Mouse (Mus musculus) intestine, embryonic 16.5 days (tissue): Measurements from ENCODE around the gene Gm29797. TPM values are rescaled to one million over a fixed set of nuclear protein-coding genes. Genes with fewer than 3 reads are reported as not detected.

Experiments used
- ATAC-seq: fragments of 200-750 bp; cut with Nextera tagmentation; 2 replicates; pipeline ENCODE4 v1.8.0; 2017; ENCODE audit warnings: moderate TSS enrichment, moderate library complexity
- H3K27ac ChIP-seq: fragments of 300-500 bp; sonication (generic); 2 replicates; pipeline ENCODE4 v1.5.1; 2014; ENCODE audit warnings: mild to moderate bottlenecking, low read length
- H3K27me3 ChIP-seq: fragments of 300-500 bp; sonication (generic); replicated peaks from 2 replicates; pipeline ENCODE4 v1.6.1; 2014; ENCODE audit warnings: low read length, control low read depth, mixed read lengths; ENCODE audit not compliant: control insufficient read depth, insufficient read depth
- H3K36me3 ChIP-seq: fragments of 300-500 bp; sonication (generic); 2 replicates; pipeline ENCODE4 v1.6.1; 2014; ENCODE audit warnings: low read length, control low read depth; ENCODE audit not compliant: control insufficient read depth, insufficient read depth
- H3K4me1 ChIP-seq: fragments of 300-500 bp; sonication (generic); 2 replicates; pipeline ENCODE4 v1.6.1; 2014; ENCODE audit warnings: low read length, control low read depth, mixed read lengths; ENCODE audit not compliant: control insufficient read depth, insufficient read depth
- H3K4me2 ChIP-seq: fragments of 300-500 bp; sonication (generic); 2 replicates; pipeline ENCODE4 v1.6.1; 2014; ENCODE audit warnings: low read depth, low read length, control low read depth
- H3K4me3 ChIP-seq: fragments of 300-500 bp; sonication (generic); 2 replicates; pipeline ENCODE4 v1.5.1; 2014; ENCODE audit warnings: mild to moderate bottlenecking, low read length
- H3K9ac ChIP-seq: fragments of 300-500 bp; sonication (generic); 2 replicates; pipeline ENCODE4 v1.6.1; 2014; ENCODE audit warnings: low read depth, low read length
- H3K9me3 ChIP-seq: fragments of 300-500 bp; sonication (generic); 2 replicates; pipeline ENCODE4 v1.6.1; 2016; ENCODE audit warnings: low read length, control low read depth; ENCODE audit not compliant: control insufficient read depth
- WGBS: fragments of 180-500 bp; shearing (Covaris S2); extraction: QIAGEN DNeasy Blood & Tissue Kit; methylation state at CpG from one replicate; pipeline ENCODE4 v1.1.7; 2014; 5-methylcytosine and 5-hydroxymethylcytosine counted together
- polyA plus RNA-seq: library from polyadenylated mRNA; unstranded; fragments of >200 nt; fragmentation: Nextera tagmentation; extraction: Ambion mirVana; gene quantifications from 2 replicates; pipeline ENCODE4 v1.2.1, GENCODE M21; 2015

The Gm29797 gene
- polyA plus RNA-seq, 1 experiment from 2014 or later, result 3.0 TPM

GRCm38 (mm10) chr2:181689466-181690160 lies 32.8 kb downstream of the Gm29797 start:
- Histone ChIP-seq H3K27me3 (no peaks in the 10 kb centered on the region), H3K4me1 (peaks cover 13% of the 10 kb centered on the region), H3K9me3 (no peaks in the 10 kb centered on the region), H3K9ac (no peak overlapping the region), H3K4me3 (no peak overlapping the region), H3K36me3 (peaks cover 8% of the 10 kb centered on the region; the same call in 1 of the 2 replicates), H3K27ac (no peak overlapping the region), H3K4me2 (no peak overlapping the region)
- WGBS, result 88% methylated on average over 10 of the region's 10 CpGs
- ATAC-seq, result no peak

- ATAC-seq, result no peak
- Histone ChIP-seq H3K9me3 (no peaks in the 10 kb centered on the region), H3K9ac (no peak overlapping the region), H3K4me2 (no peak overlapping the region), H3K27me3 (no peaks in the 10 kb centered on the region), H3K4me3 (no peak overlapping the region), H3K36me3 (peaks cover 8% of the 10 kb centered on the region; the same call in 1 of the 2 replicates), H3K4me1 (peaks cover 13% of the 10 kb centered on the region), H3K27ac (no peak overlapping the region)
- 82% methylated on average over 6 of the region's 6 CpGs for WGBS
Observed at GRCm38 (mm10) chr2:181691083-181691482, 34.2 kb downstream of the Gm29797 start.

- peaks cover 8% of the 10 kb centered on the region; the same call in 1 of the 2 replicates for H3K36me3 ChIP-seq
- no peaks in the 10 kb centered on the region for H3K27me3 ChIP-seq
- peaks cover 13% of the 10 kb centered on the region for H3K4me1 ChIP-seq
- no peak for ATAC-seq
- 89% methylated on average over 4 of the region's 4 CpGs for WGBS
- H3K27ac ChIP-seq, result no peak overlapping the region
- H3K4me3 ChIP-seq, result no peak overlapping the region
- no peaks in the 10 kb centered on the region for H3K9me3 ChIP-seq
- no peak overlapping the region for H3K9ac ChIP-seq
- H3K4me2 ChIP-seq, result no peak overlapping the region
Observed at GRCm38 (mm10) chr2:181691571-181691970, 34.7 kb downstream of the Gm29797 start.

GRCm38 (mm10) chr2:181692304-181692703 lies 35.5 kb downstream of the Gm29797 start:
- H3K9ac ChIP-seq, result no peak overlapping the region
- 93% methylated on average over 3 of the region's 3 CpGs for WGBS
- peaks cover 7% of the 10 kb centered on the region; the same call in 1 of the 2 replicates for H3K36me3 ChIP-seq
- peak overlapping the region; percentile 74; the same call in 1 of the 2 replicates for H3K4me3 ChIP-seq
- H3K9me3 ChIP-seq, result no peaks in the 10 kb centered on the region
- no peak for ATAC-seq
- no peaks in the 10 kb centered on the region for H3K27me3 ChIP-seq
- H3K27ac ChIP-seq, result no peak overlapping the region
- H3K4me2 ChIP-seq, result peak overlapping the region; percentile 95; the same call in 1 of the 2 replicates
- H3K4me1 ChIP-seq, result peaks cover 13% of the 10 kb centered on the region

- peak; percentile 92 for ATAC-seq
Observed at GRCm38 (mm10) chr2:181693339-181694280, 36.8 kb downstream of the Gm29797 start, which contains the start of gene Rgs19. Gene Rgs19, minus strand, starts transcription at chr2:181693977.

GRCm38 (mm10) chr2:181694581-181694980 lies 37.7 kb downstream of the Gm29797 start:
- H3K4me1 ChIP-seq, result peaks cover 13% of the 10 kb centered on the region
- no peaks in the 10 kb centered on the region for H3K27me3 ChIP-seq
- no peak overlapping the region; the same call in 1 of the 2 replicates for H3K4me2 ChIP-seq
- 81% methylated on average over 3 of the region's 3 CpGs for WGBS
- H3K4me3 ChIP-seq, result no peak overlapping the region
- H3K9ac ChIP-seq, result no peak overlapping the region
- H3K27ac ChIP-seq, result no peak overlapping the region
- no peaks in the 10 kb centered on the region for H3K36me3 ChIP-seq
- no peaks in the 10 kb centered on the region for H3K9me3 ChIP-seq
- peak; percentile 6; the same call in 1 of the 2 replicates for ATAC-seq

More at GRCm38 (mm10) chr2:181693339-181694280, 36.8 kb downstream of the Gm29797 start, which contains the start of gene Rgs19:
- Histone ChIP-seq H3K27me3 (no peaks in the 10 kb centered on the region), H3K4me3 (peak within 1 kb of the TSS; percentile 74), H3K4me1 (peaks cover 13% of the 10 kb centered on the region), H3K9ac (peak within 1 kb of the TSS; percentile 83), H3K36me3 (peaks cover 3% of the 10 kb centered on the region; the same call in 1 of the 2 replicates), H3K4me2 (peak within 1 kb of the TSS; percentile 95), H3K27ac (peak within 1 kb of the TSS; percentile 41; the same call in 1 of the 2 replicates), H3K9me3 (no peaks in the 10 kb centered on the region)
- 1% methylated on average over 74 of the region's 75 CpGs for WGBS

- no peak overlapping the region for H3K4me2 ChIP-seq
- H3K4me3 ChIP-seq, result no peak overlapping the region
- no peak overlapping the region for H3K27ac ChIP-seq
- peaks cover 13% of the 10 kb centered on the region for H3K4me1 ChIP-seq
- no peaks in the 10 kb centered on the region for H3K9me3 ChIP-seq
- ATAC-seq, result no peak
- no peaks in the 10 kb centered on the region for H3K36me3 ChIP-seq
- H3K9ac ChIP-seq, result no peak overlapping the region
- no peaks in the 10 kb centered on the region for H3K27me3 ChIP-seq
- WGBS, result 68% methylated on average over 1 of the region's 1 CpGs
Observed at GRCm38 (mm10) chr2:181695776-181696175, 38.9 kb downstream of the Gm29797 start.

- peaks cover 13% of the 10 kb centered on the region for H3K4me1 ChIP-seq
- 74% methylated on average over 33 of the region's 33 CpGs for WGBS
- no peak overlapping the region for H3K9ac ChIP-seq
- H3K36me3 ChIP-seq, result no peaks in the 10 kb centered on the region
- H3K9me3 ChIP-seq, result no peaks in the 10 kb centered on the region
- no peak overlapping the region for H3K4me2 ChIP-seq
- no peak overlapping the region for H3K4me3 ChIP-seq
- H3K27ac ChIP-seq, result no peak overlapping the region
- no peaks in the 10 kb centered on the region for H3K27me3 ChIP-seq
- no peak for ATAC-seq
Observed at GRCm38 (mm10) chr2:181696801-181697420, 40.1 kb downstream of the Gm29797 start.

GRCm38 (mm10) chr2:181698241-181698640 lies 41.4 kb downstream of the Gm29797 start, which contains the start of gene Lkaaear1:
Gene Lkaaear1, minus strand, starts transcription at chr2:181698442.
- no peaks in the 10 kb centered on the region for H3K36me3 ChIP-seq
- no peak for ATAC-seq
- H3K27me3 ChIP-seq, result no peaks in the 10 kb centered on the region
- WGBS, result 39% methylated on average over 5 of the region's 5 CpGs
- no peak within 1 kb of the TSS for H3K4me3 ChIP-seq
- no peak within 1 kb of the TSS for H3K9ac ChIP-seq
- H3K4me1 ChIP-seq, result peaks cover 5% of the 10 kb centered on the region
- H3K9me3 ChIP-seq, result no peaks in the 10 kb centered on the region
- no peak within 1 kb of the TSS for H3K27ac ChIP-seq
- no peak within 1 kb of the TSS for H3K4me2 ChIP-seq
